11 mouse cellular contexts compared by ENCODE assay signal in genomic region chr6:17348011-17348410, GRCm38 (mm10).
"Had no signal": no experiment of that assay in that cellular context is flagged by ENCODE, and none has a peak within 500 bp of the region (broad histone marks: within the 10 kb centered on the region; RNA-seq: fewer than 3 reads in every experiment).

No protein-coding gene starts in this region.

- H3K4me2 ChIP-seq: limb, embryonic 15.5 days; liver, embryonic 13.5 days; midbrain, embryonic 13.5 days; neural tube, embryonic 12.5 days had no signal

- H3K4me3 ChIP-seq: limb, embryonic 15.5 days; liver, embryonic 13.5 days; midbrain, embryonic 13.5 days; neural tube, embryonic 12.5 days had no signal

- DNase-seq: kidney, adult 11 months; kidney, adult 9 months; kidney, postnatal 10 days; left cerebral cortex, postnatal 4 days; liver, embryonic 13.5 days; liver, postnatal 0 days; right cerebral cortex, postnatal 14 days; thymus, postnatal 4 days had no signal

- H3K9me3 ChIP-seq: limb, embryonic 15.5 days; liver, embryonic 13.5 days; midbrain, embryonic 13.5 days; neural tube, embryonic 12.5 days had no signal

- H3K36me3 ChIP-seq: limb, embryonic 15.5 days; liver, embryonic 13.5 days; midbrain, embryonic 13.5 days; neural tube, embryonic 12.5 days had no signal

- H3K9ac ChIP-seq: limb, embryonic 15.5 days; liver, embryonic 13.5 days; liver, postnatal 0 days; midbrain, embryonic 13.5 days; neural tube, embryonic 12.5 days had no signal

- H3K4me1 ChIP-seq: limb, embryonic 15.5 days; liver, embryonic 13.5 days; midbrain, embryonic 13.5 days; neural tube, embryonic 12.5 days had no signal

- ATAC-seq: liver, postnatal 0 days; midbrain, embryonic 13.5 days had no signal

- H3K27ac ChIP-seq: liver, embryonic 13.5 days; midbrain, embryonic 13.5 days; neural tube, embryonic 12.5 days had no signal

- H3K27me3 ChIP-seq: limb, embryonic 15.5 days; liver, embryonic 13.5 days; midbrain, embryonic 13.5 days; neural tube, embryonic 12.5 days had no signal
